9 mouse cellular contexts compared by ENCODE assay signal in the genomic region with DNA sequence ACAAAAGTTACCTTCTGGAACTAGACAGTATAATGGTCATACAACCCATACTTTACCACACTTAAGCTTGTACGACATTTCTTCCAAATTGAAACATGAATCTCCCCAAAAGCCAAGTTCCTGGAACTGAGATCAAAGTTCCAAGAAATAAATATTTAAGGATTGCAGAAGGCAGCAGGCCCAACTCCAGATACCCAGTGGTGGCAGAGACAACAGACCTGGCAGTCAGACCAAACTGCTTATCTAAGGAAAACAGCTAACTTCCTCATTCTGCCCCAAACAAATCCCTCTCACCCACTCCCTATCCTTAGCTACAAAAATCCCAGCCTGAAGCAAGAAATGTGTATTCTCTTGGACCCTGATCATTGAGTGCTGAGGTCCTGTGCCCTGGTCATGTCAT. TPM values are rescaled to one million over a fixed set of nuclear protein-coding genes. Genes with fewer than 3 reads are reported as not detected.
DNase-seq lines count a peak whose midpoint lies in the region; ATAC-seq and TF ChIP-seq lines count a peak whose summit lies in the region.
"Had no signal": no experiment of that assay in that cellular context is flagged by ENCODE, and none has a peak within 500 bp of the region (broad histone marks: within the 10 kb centered on the region; RNA-seq: fewer than 3 reads in every experiment).

No protein-coding gene starts in this region.

- H3K4me2 ChIP-seq in heart, embryonic 14.5 days (ENCODE audit: low read length): peak overlapping the region; percentile 94
- peak overlapping the region; percentile 89 for H3K4me2 ChIP-seq in midbrain, embryonic 12.5 days (replicated peaks)
- H3K4me2 ChIP-seq in midbrain, embryonic 16.5 days (ENCODE audit: low read length): no peak overlapping the region
- peak overlapping the region; percentile 73 for H3K4me2 ChIP-seq in stomach, embryonic 16.5 days (ENCODE audit: low read depth, low read length)

- H3K27ac ChIP-seq in heart, embryonic 14.5 days (replicated peaks in 1 of 2; ENCODE audit: control insufficient read depth in 1 of 2, insufficient read depth in 1 of 2, low read depth in 2 of 2, low read length in 2 of 2): no peak overlapping the region
- no peak overlapping the region for H3K27ac ChIP-seq in midbrain, embryonic 12.5 days (replicated peaks)
- H3K27ac ChIP-seq in midbrain, embryonic 16.5 days (ENCODE audit: low read length): no peak overlapping the region
- no peak overlapping the region for H3K27ac ChIP-seq in liver, adult 2 months (replicated peaks; ENCODE audit: insufficient read depth, low read depth, low read length)
- no peak overlapping the region for H3K27ac ChIP-seq in stomach, embryonic 16.5 days (ENCODE audit: low read length)

- H3K27me3 ChIP-seq in heart, embryonic 14.5 days (ENCODE audit: control insufficient read depth, insufficient read depth, low read length): no peaks in the 10 kb centered on the region
- no peaks in the 10 kb centered on the region for H3K27me3 ChIP-seq in midbrain, embryonic 12.5 days
- H3K27me3 ChIP-seq in midbrain, embryonic 16.5 days (ENCODE audit: control insufficient read depth, insufficient read depth, low read depth, low read length): no peaks in the 10 kb centered on the region
- H3K27me3 ChIP-seq in liver, adult 2 months (ENCODE audit: control insufficient read depth, insufficient read depth, low read length): no peaks in the 10 kb centered on the region
- no peaks in the 10 kb centered on the region for H3K27me3 ChIP-seq in stomach, embryonic 16.5 days (ENCODE audit: control insufficient read depth, insufficient read depth, low read length)

- H3K36me3 ChIP-seq in heart, embryonic 14.5 days (ENCODE audit: control insufficient read depth, insufficient read depth, low read length): peaks cover 13% of the 10 kb centered on the region
- peaks cover 7% of the 10 kb centered on the region; the same call in 1 of the 2 replicates for H3K36me3 ChIP-seq in midbrain, embryonic 12.5 days
- H3K36me3 ChIP-seq in midbrain, embryonic 16.5 days (ENCODE audit: control insufficient read depth, insufficient read depth, low read length): no peaks in the 10 kb centered on the region
- H3K36me3 ChIP-seq in liver, adult 2 months (ENCODE audit: control insufficient read depth, insufficient read depth, low read length): peaks cover 3% of the 10 kb centered on the region; the same call in 1 of the 2 replicates
- no peaks in the 10 kb centered on the region for H3K36me3 ChIP-seq in stomach, embryonic 16.5 days (ENCODE audit: control insufficient read depth, insufficient read depth, low read length)

- no peak overlapping the region for H3K9ac ChIP-seq in heart, embryonic 14.5 days (ENCODE audit: low read length)
- H3K9ac ChIP-seq in midbrain, embryonic 12.5 days (replicated peaks): no peak overlapping the region; the same call in 1 of the 2 replicates
- H3K9ac ChIP-seq in midbrain, embryonic 16.5 days (ENCODE audit: low read depth, low read length): no peak overlapping the region
- H3K9ac ChIP-seq in liver, adult 2 months (ENCODE audit: low read depth, low read length): no peak overlapping the region
- H3K9ac ChIP-seq in stomach, embryonic 16.5 days (ENCODE audit: low read length): 0 out of 2 replicates have a peak overlapping the region, but pooled peaks have one; percentile 12

- H3K4me3 ChIP-seq in heart, embryonic 14.5 days (ENCODE audit: control insufficient read depth in 1 of 2, insufficient read depth in 1 of 2, low read depth in 1 of 2, low read length in 2 of 2): no peak overlapping the region
- no peak overlapping the region for H3K4me3 ChIP-seq in midbrain, embryonic 12.5 days
- no peak overlapping the region for H3K4me3 ChIP-seq in midbrain, embryonic 16.5 days (ENCODE audit: low read depth, low read length)
- H3K4me3 ChIP-seq in liver, adult 2 months (ENCODE audit: insufficient read depth, low read depth, low read length): no peak overlapping the region
- no peak overlapping the region for H3K4me3 ChIP-seq in stomach, embryonic 16.5 days (replicated peaks; ENCODE audit: low read length)

- H3K4me1 ChIP-seq in heart, embryonic 14.5 days (ENCODE audit: control insufficient read depth in 2 of 2, insufficient read depth in 2 of 2, low read length in 2 of 2): peaks cover 17 to 36% of the 10 kb centered on the region in 2 experiments
- H3K4me1 ChIP-seq in midbrain, embryonic 12.5 days: peaks cover 39% of the 10 kb centered on the region
- H3K4me1 ChIP-seq in midbrain, embryonic 16.5 days (ENCODE audit: control insufficient read depth, insufficient read depth, low read length): peaks cover 42% of the 10 kb centered on the region
- H3K4me1 ChIP-seq in liver, adult 2 months (ENCODE audit: control insufficient read depth, insufficient read depth, low read length): peaks cover 26% of the 10 kb centered on the region
- peaks cover 36% of the 10 kb centered on the region for H3K4me1 ChIP-seq in stomach, embryonic 16.5 days (ENCODE audit: control insufficient read depth, insufficient read depth, low read length)

- no peaks in the 10 kb centered on the region for H3K9me3 ChIP-seq in heart, embryonic 14.5 days (ENCODE audit: control insufficient read depth, low read length)
- H3K9me3 ChIP-seq in midbrain, embryonic 12.5 days: no peaks in the 10 kb centered on the region
- H3K9me3 ChIP-seq in midbrain, embryonic 16.5 days (replicated peaks; ENCODE audit: control insufficient read depth, low read length, poor library complexity, severe bottlenecking): no peaks in the 10 kb centered on the region
- H3K9me3 ChIP-seq in stomach, embryonic 16.5 days (replicated peaks; ENCODE audit: control insufficient read depth, low read length): no peaks in the 10 kb centered on the region

- ATAC-seq in heart, embryonic 14.5 days (ENCODE audit: insufficient number of reproducible peaks, insufficient read depth, low FRiP score, low read depth): no peak
- no peak for ATAC-seq in midbrain, embryonic 12.5 days (ENCODE audit: low FRiP score, low read depth)
- no peak for ATAC-seq in midbrain, embryonic 16.5 days
- no peak for ATAC-seq in stomach, embryonic 16.5 days (ENCODE audit: insufficient read depth, low FRiP score)

- DNase-seq in heart, adult 9 months (ENCODE audit: low spot score in 2 of 2): no peak
- DNase-seq in liver, adult 2 months (ENCODE audit: extremely low read depth, low read depth, low spot score): peak; percentile 61
- no peak for DNase-seq in retina, postnatal 1 day
- no peak for DNase-seq in lung, postnatal 4 days
- DNase-seq: right cerebral cortex, adult 18-20 months had no signal

- peaks cover 31% of the 10 kb centered on the region for H3K79me2 ChIP-seq in liver, adult 2 months (ENCODE audit: control insufficient read depth, insufficient read depth, low read length)

- no peak for TF ChIP-seq POLR2A in liver, adult 2 months (IDR thresholded peaks at IDR 0.05; ENCODE audit: extremely low read depth, insufficient read depth, low read length)

- no peak for TF ChIP-seq CTCF in liver, adult 2 months (IDR thresholded peaks at IDR 0.05; ENCODE audit: low read depth, low read length)

- 60% methylated on average over 1 of the region's 1 CpGs for WGBS in heart, embryonic 14.5 days
- WGBS in midbrain, embryonic 12.5 days: 86% methylated on average over 1 of the region's 1 CpGs
- 79% methylated on average over 1 of the region's 1 CpGs for WGBS in midbrain, embryonic 16.5 days
- WGBS in liver, adult 2 months: 5% methylated on average over 1 of the region's 1 CpGs
- WGBS in stomach, embryonic 16.5 days: 50% methylated on average over 1 of the region's 1 CpGs

RNA-seq across cellular contexts. Expression of a gene that starts 2.3 kb away (rescaled TPM):
- 8.3 and 8.5 TPM in 2 replicates for polyA plus RNA-seq in heart, embryonic 14.5 days (2014; fragmentation: Nextera tagmentation; extraction: Ambion mirVana)
- polyA plus RNA-seq in midbrain, embryonic 12.5 days (2016; fragmentation: Nextera tagmentation; extraction: Ambion mirVana): 17.8 and 20.5 TPM in 2 replicates
- polyA plus RNA-seq in midbrain, embryonic 16.5 days (2015; fragmentation: Nextera tagmentation; extraction: Ambion mirVana): 8.0 and 8.4 TPM in 2 replicates
- 3.3 and 3.4 TPM in 2 replicates for total RNA-seq in liver, adult 2 months (2014; rRNA removed)
- 3.4 and 3.8 TPM in 2 replicates for polyA plus RNA-seq in liver, adult 2 months (2012; rRNA removed)
- 13.0 and 13.8 TPM in 2 replicates for polyA plus RNA-seq in stomach, embryonic 16.5 days (2015; fragmentation: Nextera tagmentation; extraction: Ambion mirVana)

RNA-seq across cellular contexts. Expression of a gene that starts 2.5 kb away (rescaled TPM):
- 4.6 and 4.9 TPM in 2 replicates for polyA plus RNA-seq in heart, embryonic 14.5 days (2014; fragmentation: Nextera tagmentation; extraction: Ambion mirVana)
- polyA plus RNA-seq in midbrain, embryonic 12.5 days (2016; fragmentation: Nextera tagmentation; extraction: Ambion mirVana): 11.3 and 11.6 TPM in 2 replicates
- 6.0 and 6.4 TPM in 2 replicates for polyA plus RNA-seq in midbrain, embryonic 16.5 days (2015; fragmentation: Nextera tagmentation; extraction: Ambion mirVana)
- 9.3 and 12.8 TPM in 2 replicates for total RNA-seq in liver, adult 2 months (2014; rRNA removed)
- polyA plus RNA-seq in liver, adult 2 months (2012; rRNA removed): 6.2 and 7.7 TPM in 2 replicates
- 5.6 and 6.1 TPM in 2 replicates for polyA plus RNA-seq in stomach, embryonic 16.5 days (2015; fragmentation: Nextera tagmentation; extraction: Ambion mirVana)

RNA-seq across cellular contexts. Expression of a gene that starts 36.7 kb away (rescaled TPM):
- 29.6 and 40.4 TPM in 2 replicates for polyA plus RNA-seq in heart, embryonic 14.5 days (2014; fragmentation: Nextera tagmentation; extraction: Ambion mirVana)
- 36.4 and 40.0 TPM in 2 replicates for polyA plus RNA-seq in midbrain, embryonic 12.5 days (2016; fragmentation: Nextera tagmentation; extraction: Ambion mirVana)
- polyA plus RNA-seq in midbrain, embryonic 16.5 days (2015; fragmentation: Nextera tagmentation; extraction: Ambion mirVana): 4.2 and 5.5 TPM in 2 replicates
- 162 and 214 TPM in 2 replicates for total RNA-seq in liver, adult 2 months (2014; rRNA removed)
- 239 and 306 TPM in 2 replicates for polyA plus RNA-seq in liver, adult 2 months (2012; rRNA removed)
- 68.3 and 69.8 TPM in 2 replicates for polyA plus RNA-seq in stomach, embryonic 16.5 days (2015; fragmentation: Nextera tagmentation; extraction: Ambion mirVana)

RNA-seq across cellular contexts. Expression of a gene that starts 46.6 kb away (rescaled TPM):
- 17.0 and 19.0 TPM in 2 replicates for polyA plus RNA-seq in heart, embryonic 14.5 days (2014; fragmentation: Nextera tagmentation; extraction: Ambion mirVana)
- 14.3 and 15.2 TPM in 2 replicates for polyA plus RNA-seq in midbrain, embryonic 12.5 days (2016; fragmentation: Nextera tagmentation; extraction: Ambion mirVana)
- 23.6 and 24.6 TPM in 2 replicates for polyA plus RNA-seq in midbrain, embryonic 16.5 days (2015; fragmentation: Nextera tagmentation; extraction: Ambion mirVana)
- total RNA-seq in liver, adult 2 months (2014; rRNA removed): 10.7 and 13.1 TPM in 2 replicates
- 20.3 and 26.3 TPM in 2 replicates for polyA plus RNA-seq in liver, adult 2 months (2012; rRNA removed)
- 11.2 and 13.2 TPM in 2 replicates for polyA plus RNA-seq in stomach, embryonic 16.5 days (2015; fragmentation: Nextera tagmentation; extraction: Ambion mirVana)

RNA-seq across cellular contexts. Expression of a gene that starts 47.8 kb away (rescaled TPM):
- 74.7 and 80.1 TPM in 2 replicates for polyA plus RNA-seq in heart, embryonic 14.5 days (2014; fragmentation: Nextera tagmentation; extraction: Ambion mirVana)
- 76.1 and 76.9 TPM in 2 replicates for polyA plus RNA-seq in midbrain, embryonic 12.5 days (2016; fragmentation: Nextera tagmentation; extraction: Ambion mirVana)
- polyA plus RNA-seq in midbrain, embryonic 16.5 days (2015; fragmentation: Nextera tagmentation; extraction: Ambion mirVana): 78.5 and 79.2 TPM in 2 replicates
- 33.4 and 35.1 TPM in 2 replicates for total RNA-seq in liver, adult 2 months (2014; rRNA removed)
- 82.7 and 86.7 TPM in 2 replicates for polyA plus RNA-seq in liver, adult 2 months (2012; rRNA removed)
- 87.7 and 97.6 TPM in 2 replicates for polyA plus RNA-seq in stomach, embryonic 16.5 days (2015; fragmentation: Nextera tagmentation; extraction: Ambion mirVana)
